Mouse (Mus musculus): ENCODE results near the gene Mcrip2.

DNA sequence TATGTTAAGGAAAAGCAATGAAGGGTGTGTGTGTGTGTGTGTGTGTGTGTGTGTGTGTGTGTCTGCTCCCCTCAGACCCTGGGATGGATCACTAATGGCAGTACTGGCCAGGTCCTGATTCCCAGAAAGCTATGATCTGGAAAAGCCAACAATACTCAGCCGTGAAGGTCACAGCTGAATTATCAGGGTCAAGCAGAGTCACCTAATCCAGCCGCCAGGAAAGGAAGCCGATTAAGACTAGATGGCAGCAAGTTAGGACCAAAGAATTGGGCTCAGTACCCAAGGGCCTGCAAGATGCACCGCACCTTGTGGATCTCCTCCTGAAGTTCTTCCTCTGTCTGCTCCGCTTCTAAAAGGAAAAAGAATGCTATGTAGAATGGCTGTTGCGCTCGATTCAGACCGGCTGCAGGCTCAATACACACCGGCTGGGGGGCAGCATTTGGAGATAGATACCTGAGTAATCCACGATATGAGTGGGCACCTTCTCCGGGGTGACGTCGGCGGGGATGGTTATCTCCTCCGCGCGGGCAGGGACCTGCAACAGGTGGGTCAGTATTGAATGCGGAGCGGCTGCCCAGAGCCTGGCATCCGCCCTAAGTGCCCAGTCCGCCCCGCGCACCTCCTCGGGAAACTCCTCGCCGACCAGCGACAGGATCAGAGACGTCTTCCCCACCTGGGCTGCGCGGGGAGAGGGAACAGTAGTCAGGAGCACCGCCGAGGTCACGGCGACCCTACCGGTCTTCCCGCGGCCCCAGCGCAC lies 24.7 kb downstream of the Mcrip2 start:
- no peak for TF ChIP-seq ZC3H11A (IDR thresholded peaks at IDR 0.05; ENCODE audit: borderline replicate concordance, low read depth, low read length)
- no peak for TF ChIP-seq MAFK (IDR thresholded peaks at IDR 0.05; ENCODE audit: insufficient read depth, low read depth, low read length)
